Mouse (Mus musculus): ENCODE measurements around the gene Kcnd3. TPM values are rescaled to one million over a fixed set of nuclear protein-coding genes. Genes with fewer than 3 reads are reported as not detected.

Gene Kcnd3
- total and polyA plus RNA-seq, 3 experiments, result 0.05 TPM; not detected in 2

DNA sequence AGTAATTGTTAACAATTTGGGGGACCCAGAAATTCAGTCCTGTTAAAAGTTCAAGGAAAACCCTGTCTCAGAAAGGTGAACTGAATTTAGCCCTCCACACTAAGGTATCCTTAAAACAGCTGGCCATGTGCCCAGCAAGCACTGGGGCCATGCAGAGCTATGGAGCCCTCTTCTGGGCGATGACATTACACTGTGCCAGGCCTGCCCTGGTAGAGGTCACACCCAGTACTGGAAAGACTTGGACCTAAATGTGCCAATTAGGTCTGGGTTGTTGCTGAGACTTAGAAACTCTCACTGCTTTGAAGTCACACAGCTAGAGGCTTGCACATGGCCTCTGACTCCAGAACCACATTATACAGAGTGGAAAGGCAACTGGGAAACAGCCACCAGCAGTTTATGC lies 190.1 kb downstream of the Kcnd3 start:
- H3K4me3 ChIP-seq (ENCODE audit: low read depth, low read length), result no peak overlapping the region
- ATAC-seq (ENCODE audit: extremely low read depth, insufficient number of reproducible peaks, low FRiP score, poor library complexity, severe bottlenecking), result no peak
- no peak for DNase-seq (ENCODE audit: low spot score)
- H3K36me3 ChIP-seq (replicated peaks), result no peaks in the 10 kb centered on the region
- H3K9me3 ChIP-seq (replicated peaks), result no peaks in the 10 kb centered on the region
- H3K4me1 ChIP-seq (ENCODE audit: insufficient read depth, low read depth, low read length), result no peaks in the 10 kb centered on the region
- no peak for TF ChIP-seq TAL1 (conservative IDR thresholded peaks at IDR 0.05; ENCODE audit: low read depth, low read length)
- no peak for TF ChIP-seq CTCF (IDR thresholded peaks at IDR 0.05; ENCODE audit: low read depth, low read length)
- TF ChIP-seq GATA1 (IDR thresholded peaks at IDR 0.05; ENCODE audit: borderline replicate concordance, low read length), result no peak
- TF ChIP-seq GATA2 (IDR thresholded peaks at IDR 0.05; ENCODE audit: borderline replicate concordance, low read depth, low read length), result no peak
- TF ChIP-seq POLR2AphosphoS5 (IDR thresholded peaks at IDR 0.05; ENCODE audit: insufficient replicate concordance, low read depth, low read length), result no peak
- H3K27me3 ChIP-seq (ENCODE audit: insufficient read depth, low read length), result peaks cover 2% of the 10 kb centered on the region

DNA sequence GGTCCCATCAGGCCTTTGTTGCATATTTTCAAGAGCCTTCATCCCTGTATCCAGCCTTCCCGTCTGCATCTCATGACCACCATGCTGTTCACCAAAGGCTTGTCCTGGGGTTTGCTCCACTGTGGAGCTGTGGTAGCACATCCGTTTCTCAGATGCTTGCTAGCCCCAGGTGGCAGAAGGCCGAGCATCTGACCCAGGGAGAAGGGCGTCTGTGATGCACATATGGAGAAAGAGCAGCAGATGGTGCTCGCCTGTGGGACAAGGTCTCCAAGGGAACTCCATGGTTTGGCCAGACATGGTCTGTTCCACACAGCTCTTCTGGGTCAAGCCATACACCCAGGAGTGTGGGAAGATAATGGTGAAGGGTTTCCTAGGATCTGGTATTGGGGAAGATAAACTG lies 191.4 kb downstream of the Kcnd3 start:
- no peaks in the 10 kb centered on the region for H3K36me3 ChIP-seq (replicated peaks)
- no peak for ATAC-seq (ENCODE audit: extremely low read depth, insufficient number of reproducible peaks, low FRiP score, poor library complexity, severe bottlenecking)
- peaks cover 3% of the 10 kb centered on the region for H3K27me3 ChIP-seq (ENCODE audit: insufficient read depth, low read length)

DNA sequence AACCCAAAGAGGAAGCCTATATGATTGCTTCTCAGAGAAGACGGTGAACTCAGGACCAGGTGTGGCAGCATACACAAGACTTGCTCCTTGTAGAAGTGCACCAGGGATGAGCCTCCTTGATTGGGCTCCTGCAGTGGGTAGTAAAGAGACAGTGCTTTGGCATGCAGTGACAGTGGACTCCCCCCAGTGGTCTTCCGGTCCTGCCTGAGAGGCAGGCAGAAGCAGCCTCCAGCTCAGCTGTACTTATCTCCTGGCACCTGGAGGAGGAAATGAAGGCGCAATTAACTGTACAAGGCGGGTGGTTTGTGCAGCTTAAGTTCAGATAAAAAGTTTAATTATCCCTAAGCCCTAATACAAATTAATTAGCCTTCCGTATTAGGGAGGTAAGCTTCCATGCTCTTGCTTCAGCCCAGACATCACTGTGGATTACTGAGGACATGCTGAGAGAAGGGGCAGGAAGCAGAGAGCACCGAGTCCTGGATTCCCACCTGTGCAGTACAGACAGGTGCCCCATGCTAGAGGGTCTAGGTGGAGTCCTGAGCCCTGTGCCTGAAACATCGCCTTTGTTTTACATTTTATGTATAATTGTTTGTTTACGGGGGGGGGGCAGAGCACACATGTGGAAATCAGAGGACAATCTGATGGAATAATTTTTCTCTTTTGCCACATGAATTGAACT lies 196.9 kb downstream of the Kcnd3 start:
- ATAC-seq (ENCODE audit: extremely low read depth, insufficient number of reproducible peaks, low FRiP score, poor library complexity, severe bottlenecking) (no peak), DNase-seq (ENCODE audit: low spot score) (no peak)
- no peaks in the 10 kb centered on the region for H3K9me3 ChIP-seq (replicated peaks)
- H3K4me1 ChIP-seq (ENCODE audit: insufficient read depth, low read depth, low read length), result no peaks in the 10 kb centered on the region
- TF ChIP-seq GATA1 (IDR thresholded peaks at IDR 0.05; ENCODE audit: borderline replicate concordance, low read length), result no peak
- no peak for TF ChIP-seq CTCF (IDR thresholded peaks at IDR 0.05; ENCODE audit: low read depth, low read length)
- TF ChIP-seq GATA2 (IDR thresholded peaks at IDR 0.05; ENCODE audit: borderline replicate concordance, low read depth, low read length), result no peak
- no peak for TF ChIP-seq TAL1 (conservative IDR thresholded peaks at IDR 0.05; ENCODE audit: low read depth, low read length)
- no peak for TF ChIP-seq POLR2AphosphoS5 (IDR thresholded peaks at IDR 0.05; ENCODE audit: insufficient replicate concordance, low read depth, low read length)
- H3K27me3 ChIP-seq (ENCODE audit: insufficient read depth, low read length), result peaks cover 5% of the 10 kb centered on the region
- H3K4me3 ChIP-seq (ENCODE audit: low read depth, low read length), result no peak overlapping the region
- H3K36me3 ChIP-seq (replicated peaks), result no peaks in the 10 kb centered on the region

More for the DNA sequence above, 191.4 kb downstream of the Kcnd3 start:
- DNase-seq (ENCODE audit: low spot score), result no peak
- H3K4me3 ChIP-seq (ENCODE audit: low read depth, low read length), result no peak overlapping the region
- no peaks in the 10 kb centered on the region for H3K9me3 ChIP-seq (replicated peaks)
- H3K4me1 ChIP-seq (ENCODE audit: insufficient read depth, low read depth, low read length), result no peaks in the 10 kb centered on the region
- TF ChIP-seq CTCF (IDR thresholded peaks at IDR 0.05; ENCODE audit: low read depth, low read length) (no peak), TAL1 (conservative IDR thresholded peaks at IDR 0.05; ENCODE audit: low read depth, low read length) (no peak), GATA1 (IDR thresholded peaks at IDR 0.05; ENCODE audit: borderline replicate concordance, low read length) (no peak), POLR2AphosphoS5 (IDR thresholded peaks at IDR 0.05; ENCODE audit: insufficient replicate concordance, low read depth, low read length) (no peak), GATA2 (IDR thresholded peaks at IDR 0.05; ENCODE audit: borderline replicate concordance, low read depth, low read length) (no peak)

DNA sequence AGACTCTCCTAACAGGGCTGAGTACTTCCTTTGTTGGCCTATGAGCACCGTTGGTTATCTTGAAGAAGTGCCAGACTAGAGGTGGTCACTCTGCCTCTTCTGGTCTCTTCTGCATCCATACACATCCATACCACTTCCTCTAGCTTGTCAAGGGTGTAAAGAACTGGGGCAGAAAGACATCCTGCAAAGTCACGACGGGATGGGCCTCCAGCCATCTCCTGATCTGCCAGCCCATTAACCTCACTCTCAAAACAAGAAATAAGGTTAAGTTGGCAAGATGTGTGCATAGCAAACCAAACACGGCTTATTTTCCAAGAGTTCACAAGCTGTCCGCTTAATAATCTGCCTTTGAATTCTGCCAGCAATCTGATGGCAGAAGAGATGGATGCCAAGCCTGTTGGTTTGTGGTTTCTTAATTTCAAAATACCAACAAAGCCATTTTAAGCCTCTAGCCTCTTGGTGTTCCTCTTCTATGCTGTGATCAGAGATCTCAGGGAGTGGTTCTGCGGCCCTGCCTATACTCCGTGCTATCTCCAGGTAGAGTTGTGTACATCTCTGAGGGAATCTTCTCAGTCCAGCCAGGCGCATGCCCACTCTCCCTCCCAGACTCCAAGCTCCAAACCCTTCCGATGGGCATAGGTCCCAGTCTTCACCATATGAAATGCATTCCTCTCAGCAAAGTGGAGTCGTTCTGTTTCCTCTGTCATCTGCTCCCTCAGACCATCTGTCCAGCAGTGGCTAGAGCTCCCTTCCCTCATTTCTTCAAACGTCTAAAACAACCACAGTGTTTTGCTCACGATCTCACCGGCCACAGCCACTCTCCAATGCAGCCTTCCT lies 201.6 kb downstream of the Kcnd3 start:
- no peaks in the 10 kb centered on the region for H3K36me3 ChIP-seq (replicated peaks)
- ATAC-seq (ENCODE audit: extremely low read depth, insufficient number of reproducible peaks, low FRiP score, poor library complexity, severe bottlenecking), result no peak
- no peak for TF ChIP-seq GATA2 (IDR thresholded peaks at IDR 0.05; ENCODE audit: borderline replicate concordance, low read depth, low read length)
- no peak for TF ChIP-seq CTCF (IDR thresholded peaks at IDR 0.05; ENCODE audit: low read depth, low read length)
- no peak for TF ChIP-seq TAL1 (conservative IDR thresholded peaks at IDR 0.05; ENCODE audit: low read depth, low read length)
- no peak for TF ChIP-seq GATA1 (IDR thresholded peaks at IDR 0.05; ENCODE audit: borderline replicate concordance, low read length)
- TF ChIP-seq POLR2AphosphoS5 (IDR thresholded peaks at IDR 0.05; ENCODE audit: insufficient replicate concordance, low read depth, low read length), result no peak
- H3K4me1 ChIP-seq (ENCODE audit: insufficient read depth, low read depth, low read length), result no peaks in the 10 kb centered on the region
- H3K4me3 ChIP-seq (ENCODE audit: low read depth, low read length), result no peak overlapping the region
- DNase-seq (ENCODE audit: low spot score), result no peak
- H3K27me3 ChIP-seq (ENCODE audit: insufficient read depth, low read length), result peaks cover 8% of the 10 kb centered on the region
- no peaks in the 10 kb centered on the region for H3K9me3 ChIP-seq (replicated peaks)

DNA sequence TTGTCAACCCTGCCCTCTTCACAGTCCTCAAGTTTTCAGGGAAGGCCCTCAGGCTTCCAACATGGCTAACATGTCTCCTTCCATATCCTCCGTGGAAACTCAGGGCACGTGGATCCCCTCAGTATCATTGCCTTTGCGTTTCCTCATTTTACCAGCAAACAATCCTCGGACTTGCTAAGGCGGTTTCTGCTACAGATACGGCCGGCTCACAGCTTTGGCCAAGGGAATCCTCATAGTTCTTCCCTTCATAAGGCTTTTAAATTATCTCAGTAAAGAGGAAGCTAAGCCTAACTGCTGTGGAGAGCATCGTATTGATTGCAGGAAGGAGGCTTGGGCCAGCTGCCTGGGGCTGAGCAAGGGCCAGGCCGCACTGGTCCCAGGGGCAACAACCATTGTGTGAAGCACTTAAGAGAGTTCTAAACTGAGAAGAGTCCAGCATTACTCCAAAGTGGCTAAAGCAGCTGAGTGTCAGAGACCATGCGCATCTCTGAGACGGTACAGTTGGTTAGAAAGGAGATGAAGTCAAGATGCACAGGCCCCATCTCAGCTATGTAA lies 203.0 kb downstream of the Kcnd3 start:
- DNase-seq (ENCODE audit: low spot score) (no peak), ATAC-seq (ENCODE audit: extremely low read depth, insufficient number of reproducible peaks, low FRiP score, poor library complexity, severe bottlenecking) (no peak)
- peaks cover 9% of the 10 kb centered on the region; the same call in 1 of the 2 replicates for H3K27me3 ChIP-seq (ENCODE audit: insufficient read depth, low read length)
- TF ChIP-seq GATA2 (IDR thresholded peaks at IDR 0.05; ENCODE audit: borderline replicate concordance, low read depth, low read length) (no peak), POLR2AphosphoS5 (IDR thresholded peaks at IDR 0.05; ENCODE audit: insufficient replicate concordance, low read depth, low read length) (no peak), GATA1 (IDR thresholded peaks at IDR 0.05; ENCODE audit: borderline replicate concordance, low read length) (no peak), CTCF (IDR thresholded peaks at IDR 0.05; ENCODE audit: low read depth, low read length) (no peak), TAL1 (conservative IDR thresholded peaks at IDR 0.05; ENCODE audit: low read depth, low read length) (no peak)
- H3K4me1 ChIP-seq (ENCODE audit: insufficient read depth, low read depth, low read length), result no peaks in the 10 kb centered on the region
- H3K9me3 ChIP-seq (replicated peaks), result no peaks in the 10 kb centered on the region
- no peaks in the 10 kb centered on the region for H3K36me3 ChIP-seq (replicated peaks)
- H3K4me3 ChIP-seq (ENCODE audit: low read depth, low read length), result no peak overlapping the region

DNA sequence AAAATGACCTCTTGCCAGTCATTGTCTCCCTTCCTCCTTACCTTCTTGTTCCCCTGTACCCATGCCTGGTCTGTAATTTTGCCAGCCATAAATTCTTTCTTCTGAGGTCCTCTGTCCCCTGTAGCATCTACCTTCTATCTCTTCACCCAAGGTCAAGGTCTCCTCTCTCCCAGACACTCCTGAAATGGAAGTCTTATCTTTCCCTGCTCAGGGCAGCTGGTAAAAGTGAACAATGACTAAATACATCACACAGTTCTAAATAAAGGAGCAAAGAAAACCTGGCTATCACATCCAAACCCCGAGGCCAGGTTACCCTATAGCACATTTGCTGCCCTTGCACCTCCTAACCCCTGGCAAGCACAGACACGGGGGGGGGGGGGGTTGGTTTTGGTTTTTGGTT lies 208.4 kb downstream of the Kcnd3 start:
- TF ChIP-seq GATA1 (IDR thresholded peaks at IDR 0.05; ENCODE audit: borderline replicate concordance, low read length) (no peak), GATA2 (IDR thresholded peaks at IDR 0.05; ENCODE audit: borderline replicate concordance, low read depth, low read length) (no peak), TAL1 (conservative IDR thresholded peaks at IDR 0.05; ENCODE audit: low read depth, low read length) (no peak), POLR2AphosphoS5 (IDR thresholded peaks at IDR 0.05; ENCODE audit: insufficient replicate concordance, low read depth, low read length) (no peak), CTCF (IDR thresholded peaks at IDR 0.05; ENCODE audit: low read depth, low read length) (no peak)
- H3K36me3 ChIP-seq (replicated peaks), result no peaks in the 10 kb centered on the region
- DNase-seq (ENCODE audit: low spot score), result no peak
- H3K4me3 ChIP-seq (ENCODE audit: low read depth, low read length), result no peak overlapping the region
- peaks cover 21% of the 10 kb centered on the region for H3K27me3 ChIP-seq (ENCODE audit: insufficient read depth, low read length)
- no peak for ATAC-seq (ENCODE audit: extremely low read depth, insufficient number of reproducible peaks, low FRiP score, poor library complexity, severe bottlenecking)
- H3K9me3 ChIP-seq (replicated peaks), result no peaks in the 10 kb centered on the region
- H3K4me1 ChIP-seq (ENCODE audit: insufficient read depth, low read depth, low read length), result peaks cover 3% of the 10 kb centered on the region; the same call in 1 of the 2 replicates
